Comparison of ENCODE assay signal across 21 mouse cellular contexts in the genomic region with DNA sequence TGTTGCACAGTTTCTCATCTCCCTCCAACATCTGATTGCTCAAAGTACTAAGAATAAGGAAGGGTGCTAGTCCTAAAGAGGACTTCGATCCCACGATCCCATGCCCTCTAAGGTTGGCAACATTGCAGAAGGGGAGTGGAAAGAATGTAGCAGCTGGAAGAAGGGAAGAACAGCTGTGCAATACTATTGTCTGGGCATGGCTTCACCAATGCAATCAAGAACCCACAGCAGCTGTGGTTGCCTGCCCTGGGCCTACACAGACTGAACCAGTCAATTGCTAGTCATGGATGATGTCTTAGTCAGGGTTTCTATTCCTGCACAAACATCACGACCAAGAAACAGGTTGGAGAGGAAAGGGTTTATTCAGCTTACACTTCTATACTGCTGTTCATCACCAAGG. TPM values are rescaled to one million over a fixed set of nuclear protein-coding genes. Genes with fewer than 3 reads are reported as not detected.
DNase-seq lines count a peak whose midpoint lies in the region; ATAC-seq lines count a peak whose summit lies in the region.
"Had no signal": no experiment of that assay in that cellular context is flagged by ENCODE, and none has a peak within 500 bp of the region (broad histone marks: within the 10 kb centered on the region; RNA-seq: fewer than 3 reads in every experiment).

No protein-coding gene starts in this region.

- H3K36me3 ChIP-seq in embryonic facial prominence, embryonic 14.5 days (ENCODE audit: control insufficient read depth, insufficient read depth, low read length), result no peaks in the 10 kb centered on the region
- H3K36me3 ChIP-seq in embryonic facial prominence, embryonic 10.5 days (replicated peaks), result no peaks in the 10 kb centered on the region
- no peaks in the 10 kb centered on the region for H3K36me3 ChIP-seq in heart, embryonic 10.5 days
- H3K36me3 ChIP-seq: embryonic facial prominence, embryonic 13.5 days; forebrain, embryonic 15.5 days had no signal

- no peaks in the 10 kb centered on the region for H3K27me3 ChIP-seq in embryonic facial prominence, embryonic 14.5 days (replicated peaks; ENCODE audit: control insufficient read depth, insufficient read depth, low read length)
- no peaks in the 10 kb centered on the region for H3K27me3 ChIP-seq in embryonic facial prominence, embryonic 10.5 days (replicated peaks; ENCODE audit: low read depth, poor library complexity, severe bottlenecking)
- H3K27me3 ChIP-seq in heart, embryonic 10.5 days (ENCODE audit: insufficient read depth, poor library complexity, severe bottlenecking), result peaks cover 14% of the 10 kb centered on the region; the same call in 1 of the 2 replicates
- H3K27me3 ChIP-seq: forebrain, embryonic 13.5 days; forebrain, embryonic 15.5 days; Patski had no signal

- WGBS in embryonic facial prominence, embryonic 14.5 days, result 79% methylated on average over 3 of the region's 3 CpGs
- 85% methylated on average over 3 of the region's 3 CpGs for WGBS in embryonic facial prominence, embryonic 10.5 days
- WGBS in heart, embryonic 10.5 days, result 88% methylated on average over 3 of the region's 3 CpGs

- DNase-seq in embryonic facial prominence, embryonic 14.5 days (ENCODE audit: low spot score), result peak; percentile 30
- DNase-seq in embryonic facial prominence, embryonic 10.5 days (ENCODE audit: low spot score), result no peak
- peak; percentile 30 for DNase-seq in heart, embryonic 10.5 days (ENCODE audit: low spot score)
- DNase-seq in heart, postnatal 4 days, result no peak
- DNase-seq in MN1 (ENCODE audit: low spot score), result no peak
- DNase-seq: adrenal gland, adult 8-10 months; adrenal gland, postnatal 14 days; adrenal gland, postnatal 36 days; B cell, adult 2 months; cerebellum, adult 11-12 months; cerebellum, adult 2 months; cerebellum, adult 9-10 months; cerebellum, postnatal 10 days; cerebellum, postnatal 25 days; forebrain, postnatal 0 days had no signal

- ATAC-seq in embryonic facial prominence, embryonic 14.5 days (ENCODE audit: low read depth), result no peak
- ATAC-seq: activated CD4-positive, CD25-positive, alpha-beta regulatory T cell, adult 4 months; forebrain, embryonic 13.5 days; forebrain, embryonic 15.5 days; forebrain, postnatal 0 days; Patski had no signal

- H3K4me2 ChIP-seq in embryonic facial prominence, embryonic 14.5 days (ENCODE audit: low read depth, low read length), result no peak overlapping the region
- H3K4me2 ChIP-seq: embryonic facial prominence, embryonic 13.5 days; forebrain, embryonic 13.5 days; forebrain, embryonic 15.5 days had no signal

- no peak overlapping the region for H3K27ac ChIP-seq in embryonic facial prominence, embryonic 14.5 days (replicated peaks; ENCODE audit: low read depth, low read length)
- H3K27ac ChIP-seq in embryonic facial prominence, embryonic 10.5 days (replicated peaks), result no peak overlapping the region
- no peak overlapping the region for H3K27ac ChIP-seq in heart, embryonic 10.5 days
- H3K27ac ChIP-seq: embryonic facial prominence, embryonic 13.5 days; forebrain, embryonic 13.5 days; forebrain, embryonic 15.5 days had no signal

- H3K9me3 ChIP-seq in embryonic facial prominence, embryonic 14.5 days (ENCODE audit: control insufficient read depth, low read length), result no peaks in the 10 kb centered on the region
- H3K9me3 ChIP-seq in embryonic facial prominence, embryonic 10.5 days, result no peaks in the 10 kb centered on the region
- H3K9me3 ChIP-seq in heart, embryonic 10.5 days, result no peaks in the 10 kb centered on the region
- H3K9me3 ChIP-seq: embryonic facial prominence, embryonic 13.5 days; forebrain, embryonic 13.5 days; forebrain, embryonic 15.5 days had no signal

- no peak overlapping the region for H3K4me3 ChIP-seq in embryonic facial prominence, embryonic 14.5 days (ENCODE audit: low read depth, low read length)
- no peak overlapping the region for H3K4me3 ChIP-seq in embryonic facial prominence, embryonic 10.5 days
- no peak overlapping the region for H3K4me3 ChIP-seq in heart, embryonic 10.5 days
- H3K4me3 ChIP-seq: embryonic facial prominence, embryonic 13.5 days; forebrain, embryonic 13.5 days; forebrain, embryonic 15.5 days had no signal

- H3K4me1 ChIP-seq in embryonic facial prominence, embryonic 14.5 days (ENCODE audit: control insufficient read depth, insufficient read depth, low read length), result peaks cover 4% of the 10 kb centered on the region; the same call in 1 of the 2 replicates
- H3K4me1 ChIP-seq in embryonic facial prominence, embryonic 10.5 days, result peaks cover 29% of the 10 kb centered on the region
- H3K4me1 ChIP-seq in heart, embryonic 10.5 days, result peaks cover 16% of the 10 kb centered on the region

- no peak overlapping the region for H3K9ac ChIP-seq in embryonic facial prominence, embryonic 14.5 days (ENCODE audit: low read depth, low read length)
- H3K9ac ChIP-seq: embryonic facial prominence, embryonic 13.5 days; forebrain, embryonic 13.5 days; forebrain, embryonic 15.5 days; forebrain, postnatal 0 days had no signal

RNA-seq across cellular contexts. Expression of a gene that starts 53.7 kb away (rescaled TPM):
- 4.4 and 4.7 TPM in 2 replicates for polyA plus RNA-seq in embryonic facial prominence, embryonic 14.5 days (2014; fragmentation: Nextera tagmentation; extraction: Ambion mirVana)
- polyA plus RNA-seq in embryonic facial prominence, embryonic 10.5 days (2016; fragmentation: Nextera tagmentation; extraction: Ambion mirVana), result 2.2 and 2.7 TPM in 2 replicates
- 0.54 and 1.8 TPM in 2 replicates for polyA plus RNA-seq in heart, embryonic 10.5 days (2016; fragmentation: Nextera tagmentation; extraction: Ambion mirVana)
- total RNA-seq in heart, postnatal 4 days (2021), result 1 to 10 TPM; 2.4 to 3.2 TPM
- total RNA-seq: MEL had no signal

Comparison
In these comparisons a context has a peak if more than half of its experiments do, and no peak if none do; other contexts are left out.
1. DNase-seq: peak in embryonic facial prominence, embryonic 14.5 days (single experiment) and heart, embryonic 10.5 days (single experiment); none in embryonic facial prominence, embryonic 10.5 days (single experiment), heart, postnatal 4 days (single experiment) and MN1 (single experiment).